Mouse (Mus musculus) intestine, embryonic 15.5 days (tissue): ENCODE data around the gene Rbm18. TPM values are rescaled to one million over a fixed set of nuclear protein-coding genes. Genes with fewer than 3 reads are reported as not detected.
"Not testable (repeated sequence)": the region's sequence is repeated elsewhere in the genome, so short reads cannot be mapped to it uniquely, and the experiment has no call there.

ENCODE experiments used
- ATAC-seq: fragments of 200-750 bp; cut with Nextera tagmentation; 2 replicates; pipeline ENCODE4 v1.8.0; 2017; ENCODE audit warnings: moderate TSS enrichment, moderate library complexity
- H3K27ac ChIP-seq: fragments of 300-500 bp; sonication (generic); 2 replicates; pipeline ENCODE4 v1.5.1; 2015; ENCODE audit warnings: mild to moderate bottlenecking, inconsistent platforms
- H3K27me3 ChIP-seq: fragments of 300-500 bp; sonication (generic); replicated peaks from 2 replicates; pipeline ENCODE4 v1.6.1; 2015; ENCODE audit warnings: inconsistent platforms
- H3K36me3 ChIP-seq: fragments of 300-500 bp; sonication (generic); 2 replicates; pipeline ENCODE4 v1.6.1; 2015; ENCODE audit warnings: inconsistent platforms
- H3K4me1 ChIP-seq: fragments of 300-500 bp; sonication (generic); replicated peaks from 2 replicates; pipeline ENCODE4 v1.6.1; 2015; ENCODE audit warnings: inconsistent platforms
- H3K4me2 ChIP-seq: fragments of 300-500 bp; sonication (generic); replicated peaks from 2 replicates; pipeline ENCODE4 v1.6.1; 2015; ENCODE audit warnings: mild to moderate bottlenecking, inconsistent platforms
- H3K4me3 ChIP-seq: fragments of 300-500 bp; sonication (generic); replicated peaks from 2 replicates; pipeline ENCODE4 v1.5.1; 2015; ENCODE audit warnings: inconsistent platforms
- H3K9ac ChIP-seq: fragments of 300-500 bp; sonication (generic); 2 replicates; pipeline ENCODE4 v1.6.1; 2015; ENCODE audit warnings: inconsistent platforms
- H3K9me3 ChIP-seq: fragments of 300-500 bp; sonication (generic); 2 replicates; pipeline ENCODE4 v1.6.1; 2016; ENCODE audit warnings: inconsistent platforms
- WGBS: fragments of 180-500 bp; shearing (Covaris S2); methylation state at CpG from one replicate; pipeline ENCODE4 v1.1.7; 2015; 5-methylcytosine and 5-hydroxymethylcytosine counted together
- polyA plus RNA-seq: library from polyadenylated mRNA; unstranded; fragments of >200 nt; fragmentation: Nextera tagmentation; extraction: Ambion mirVana; gene quantifications from 2 replicates; pipeline ENCODE4 v1.2.1, GENCODE M21; 2015

Rbm18 gene
- polyA plus RNA-seq, 1 experiment from 2014 or later = 54.4 TPM

GRCm38 (mm10) chr2:36152401-36152800, 15.8 kb upstream of the Rbm18 start:
- ATAC-seq, H3K27ac ChIP-seq, H3K4me3 ChIP-seq, H3K9me3 ChIP-seq, H3K4me1 ChIP-seq, H3K4me2 ChIP-seq, H3K9ac ChIP-seq, H3K36me3 ChIP-seq, H3K27me3 ChIP-seq: not testable (repeated sequence)
- WGBS = 97% methylated on average over 4 of the region's 4 CpGs

GRCm38 (mm10) chr2:36148876-36149365, 12.3 kb upstream of the Rbm18 start:
- WGBS = 57% methylated on average over 7 of the region's 7 CpGs
- no peak for ATAC-seq
- H3K4me1 ChIP-seq = no peaks in the 10 kb centered on the region
- no peaks in the 10 kb centered on the region for H3K27me3 ChIP-seq
- no peak overlapping the region for H3K9ac ChIP-seq
- H3K9me3 ChIP-seq = no peaks in the 10 kb centered on the region
- H3K36me3 ChIP-seq = no peaks in the 10 kb centered on the region
- no peak overlapping the region for H3K4me3 ChIP-seq
- no peak overlapping the region for H3K4me2 ChIP-seq
- no peak overlapping the region for H3K27ac ChIP-seq

- H3K27me3 ChIP-seq = no peaks in the 10 kb centered on the region
- no peak overlapping the region for H3K9ac ChIP-seq
- H3K4me1 ChIP-seq = 0 out of 2 replicates have a peak, but pooled peaks cover 10% of the 10 kb centered on the region
- H3K4me3 ChIP-seq = no peak overlapping the region
- H3K9me3 ChIP-seq = no peaks in the 10 kb centered on the region
- ATAC-seq = no peak
- H3K36me3 ChIP-seq = no peaks in the 10 kb centered on the region
- WGBS = 33% methylated on average over 2 of the region's 2 CpGs
- no peak overlapping the region for H3K27ac ChIP-seq
- no peak overlapping the region for H3K4me2 ChIP-seq
Measured at GRCm38 (mm10) chr2:36139096-36139495, 2.5 kb upstream of the Rbm18 start.

- under 1% methylated on average over 4 of the region's 4 CpGs for WGBS
- no peaks in the 10 kb centered on the region for H3K9me3 ChIP-seq
- H3K27me3 ChIP-seq = no peaks in the 10 kb centered on the region
- H3K9ac ChIP-seq = peak overlapping the region; percentile 73
- no peak for ATAC-seq
- H3K27ac ChIP-seq = peak overlapping the region; percentile 84
- H3K36me3 ChIP-seq = peaks cover 12% of the 10 kb centered on the region; the same call in 1 of the 2 replicates
- peak overlapping the region; percentile 71 for H3K4me3 ChIP-seq
- H3K4me2 ChIP-seq = peak overlapping the region; percentile 67
- H3K4me1 ChIP-seq = 0 out of 2 replicates have a peak, but pooled peaks cover 10% of the 10 kb centered on the region
Measured at GRCm38 (mm10) chr2:36135887-36136286, 686 bp downstream of the Rbm18 start.

GRCm38 (mm10) chr2:36129051-36129450, 7.5 kb downstream of the Rbm18 start:
- no peak overlapping the region for H3K4me3 ChIP-seq
- 0 out of 2 replicates have a peak, but pooled peaks cover 4% of the 10 kb centered on the region for H3K4me1 ChIP-seq
- H3K4me2 ChIP-seq = no peak overlapping the region
- H3K27ac ChIP-seq = no peak overlapping the region
- H3K9ac ChIP-seq = no peak overlapping the region
- no peak for ATAC-seq
- peaks cover 24% of the 10 kb centered on the region for H3K36me3 ChIP-seq
- no peaks in the 10 kb centered on the region for H3K9me3 ChIP-seq
- WGBS = 78% methylated on average over 3 of the region's 3 CpGs
- H3K27me3 ChIP-seq = no peaks in the 10 kb centered on the region

GRCm38 (mm10) chr2:36127973-36128372, 8.6 kb downstream of the Rbm18 start:
- WGBS = 66% methylated on average over 4 of the region's 4 CpGs
- ATAC-seq = no peak
- no peak overlapping the region for H3K9ac ChIP-seq
- no peaks in the 10 kb centered on the region for H3K9me3 ChIP-seq
- peaks cover 22% of the 10 kb centered on the region for H3K36me3 ChIP-seq
- H3K4me3 ChIP-seq = no peak overlapping the region
- no peak overlapping the region for H3K4me2 ChIP-seq
- H3K27me3 ChIP-seq = no peaks in the 10 kb centered on the region
- 0 out of 2 replicates have a peak, but pooled peaks cover 4% of the 10 kb centered on the region for H3K4me1 ChIP-seq
- H3K27ac ChIP-seq = no peak overlapping the region

- H3K4me1 ChIP-seq = 0 out of 2 replicates have a peak, but pooled peaks cover 4% of the 10 kb centered on the region
- WGBS = 82% methylated on average over 9 of the region's 9 CpGs
- H3K36me3 ChIP-seq = peaks cover 22% of the 10 kb centered on the region
- H3K9ac ChIP-seq = no peak overlapping the region
- H3K27ac ChIP-seq = no peak overlapping the region
- ATAC-seq = no peak
- no peaks in the 10 kb centered on the region for H3K27me3 ChIP-seq
- H3K4me3 ChIP-seq = no peak overlapping the region
- H3K4me2 ChIP-seq = no peak overlapping the region
- no peaks in the 10 kb centered on the region for H3K9me3 ChIP-seq
Measured at GRCm38 (mm10) chr2:36126795-36127429, 9.7 kb downstream of the Rbm18 start.

GRCm38 (mm10) chr2:36112632-36113031, 23.9 kb downstream of the Rbm18 start:
- no peak overlapping the region for H3K27ac ChIP-seq
- no peak overlapping the region for H3K4me2 ChIP-seq
- peaks cover 6% of the 10 kb centered on the region for H3K36me3 ChIP-seq
- 74% methylated on average over 3 of the region's 3 CpGs for WGBS
- no peak overlapping the region for H3K9ac ChIP-seq
- H3K9me3 ChIP-seq = no peaks in the 10 kb centered on the region
- peaks cover 24% of the 10 kb centered on the region for H3K27me3 ChIP-seq
- no peak for ATAC-seq
- no peak overlapping the region for H3K4me3 ChIP-seq
- H3K4me1 ChIP-seq = no peaks in the 10 kb centered on the region

- Histone ChIP-seq H3K9ac (no peak overlapping the region), H3K4me3 (no peak overlapping the region), H3K4me1 (peaks cover 14% of the 10 kb centered on the region; the same call in 1 of the 2 replicates), H3K36me3 (no peaks in the 10 kb centered on the region), H3K27ac (no peak overlapping the region), H3K4me2 (no peak overlapping the region), H3K9me3 (no peaks in the 10 kb centered on the region), H3K27me3 (peaks cover 58% of the 10 kb centered on the region)
- ATAC-seq = no peak
- 10% methylated on average over 7 of the region's 7 CpGs for WGBS
Measured at GRCm38 (mm10) chr2:36108615-36109014, 28.0 kb downstream of the Rbm18 start.

GRCm38 (mm10) chr2:36104956-36105741, 31.4 kb downstream of the Rbm18 start, which contains the start of gene Lhx6:
TSS of gene Lhx6 (minus strand) at chr2:36105408.
- Histone ChIP-seq H3K27me3 (peaks cover 86% of the 10 kb centered on the region), H3K4me1 (peaks cover 28% of the 10 kb centered on the region), H3K36me3 (no peaks in the 10 kb centered on the region), H3K9ac (peak within 1 kb of the TSS; percentile 32; the same call in 1 of the 2 replicates), H3K4me2 (peak within 1 kb of the TSS; percentile 82), H3K4me3 (peak within 1 kb of the TSS; percentile 43), H3K27ac (no peak within 1 kb of the TSS), H3K9me3 (no peaks in the 10 kb centered on the region)
- ATAC-seq = peak; percentile 48; the same call in 1 of the 2 replicates
- 1% methylated on average over 58 of the region's 58 CpGs for WGBS

- Histone ChIP-seq H3K9ac (peak overlapping the region; percentile 32; the same call in 1 of the 2 replicates), H3K4me2 (peak overlapping the region; percentile 82), H3K4me1 (peaks cover 28% of the 10 kb centered on the region), H3K27me3 (peaks cover 87% of the 10 kb centered on the region), H3K36me3 (no peaks in the 10 kb centered on the region), H3K4me3 (peak overlapping the region; percentile 43), H3K27ac (no peak overlapping the region), H3K9me3 (no peaks in the 10 kb centered on the region)
- no peak for ATAC-seq
- under 1% methylated on average over 32 of the region's 32 CpGs for WGBS
Measured at GRCm38 (mm10) chr2:36104436-36104955, 32.1 kb downstream of the Rbm18 start.
